Mouse (Mus musculus): Measurements from ENCODE around the gene Trio. TPM values are rescaled to one million over a fixed set of nuclear protein-coding genes. Genes with fewer than 3 reads are reported as not detected.

Trio gene
- polyA plus RNA-seq, 1 experiment from 2014 or later = 45.3 TPM

GRCm38 (mm10) chr15:27943486-27944195, 82.0 kb downstream of the Trio start:
- Histone ChIP-seq H3K4me3 (replicated peaks) (no peak overlapping the region), H3K9ac (no peak overlapping the region), H3K4me1 (peaks cover 55% of the 10 kb centered on the region), H3K27ac (replicated peaks) (no peak overlapping the region), H3K4me2 (replicated peaks) (no peak overlapping the region), H3K9me3 (replicated peaks) (no peaks in the 10 kb centered on the region), H3K27me3 (no peaks in the 10 kb centered on the region), H3K36me3 (no peaks in the 10 kb centered on the region)
- ATAC-seq (ENCODE audit: insufficient number of reproducible peaks, low FRiP score, low TSS enrichment, low read depth) = peak; percentile 56; the same call in 1 of the 2 replicates
- 43% methylated on average over 18 of the region's 18 CpGs for WGBS

- no peaks in the 10 kb centered on the region for H3K27me3 ChIP-seq
- H3K36me3 ChIP-seq = no peaks in the 10 kb centered on the region
- no peak overlapping the region for H3K27ac ChIP-seq (replicated peaks)
- no peak overlapping the region for H3K4me3 ChIP-seq (replicated peaks)
- H3K4me1 ChIP-seq = peaks cover 68% of the 10 kb centered on the region
- no peak overlapping the region for H3K4me2 ChIP-seq (replicated peaks)
- WGBS = 70% methylated on average over 11 of the region's 11 CpGs
- H3K9ac ChIP-seq = no peak overlapping the region
- H3K9me3 ChIP-seq (replicated peaks) = no peaks in the 10 kb centered on the region
- ATAC-seq (ENCODE audit: insufficient number of reproducible peaks, low FRiP score, low TSS enrichment, low read depth) = no peak
These were observed 83.3 kb downstream of the Trio start for GRCm38 (mm10) chr15:27942148-27942847.

- no peaks in the 10 kb centered on the region for H3K36me3 ChIP-seq
- WGBS = 82% methylated on average over 8 of the region's 8 CpGs
These were observed 84.2 kb downstream of the Trio start for GRCm38 (mm10) chr15:27941441-27941840.

GRCm38 (mm10) chr15:27941020-27941419, 84.6 kb downstream of the Trio start:
- no peak for ATAC-seq (ENCODE audit: insufficient number of reproducible peaks, low FRiP score, low TSS enrichment, low read depth)
- Histone ChIP-seq H3K9me3 (replicated peaks) (no peaks in the 10 kb centered on the region), H3K27me3 (no peaks in the 10 kb centered on the region), H3K4me3 (replicated peaks) (no peak overlapping the region), H3K4me1 (peaks cover 81% of the 10 kb centered on the region), H3K4me2 (replicated peaks) (no peak overlapping the region), H3K27ac (replicated peaks) (no peak overlapping the region), H3K9ac (no peak overlapping the region), H3K36me3 (no peaks in the 10 kb centered on the region)
- 83% methylated on average over 8 of the region's 8 CpGs for WGBS

More at GRCm38 (mm10) chr15:27941441-27941840, 84.2 kb downstream of the Trio start:
- H3K27ac ChIP-seq (replicated peaks) = no peak overlapping the region
- H3K4me2 ChIP-seq (replicated peaks) = no peak overlapping the region
- H3K9ac ChIP-seq = no peak overlapping the region
- H3K27me3 ChIP-seq = no peaks in the 10 kb centered on the region
- no peaks in the 10 kb centered on the region for H3K9me3 ChIP-seq (replicated peaks)
- H3K4me3 ChIP-seq (replicated peaks) = no peak overlapping the region
- ATAC-seq (ENCODE audit: insufficient number of reproducible peaks, low FRiP score, low TSS enrichment, low read depth) = no peak
- H3K4me1 ChIP-seq = peaks cover 77% of the 10 kb centered on the region

- ATAC-seq (ENCODE audit: insufficient number of reproducible peaks, low FRiP score, low TSS enrichment, low read depth) = no peak
- Histone ChIP-seq H3K36me3 (no peaks in the 10 kb centered on the region), H3K27me3 (no peaks in the 10 kb centered on the region), H3K9me3 (replicated peaks) (no peaks in the 10 kb centered on the region), H3K4me3 (replicated peaks) (no peak overlapping the region), H3K27ac (replicated peaks) (no peak overlapping the region), H3K4me1 (peaks cover 77% of the 10 kb centered on the region), H3K4me2 (replicated peaks) (no peak overlapping the region), H3K9ac (no peak overlapping the region)
- WGBS = 71% methylated on average over 4 of the region's 4 CpGs
These were observed 85.6 kb downstream of the Trio start for GRCm38 (mm10) chr15:27940032-27940431.

- no peak overlapping the region for H3K4me2 ChIP-seq (replicated peaks)
- H3K9ac ChIP-seq = no peak overlapping the region
- H3K27ac ChIP-seq (replicated peaks) = no peak overlapping the region
- H3K4me3 ChIP-seq (replicated peaks) = no peak overlapping the region
- no peaks in the 10 kb centered on the region for H3K27me3 ChIP-seq
- ATAC-seq (ENCODE audit: insufficient number of reproducible peaks, low FRiP score, low TSS enrichment, low read depth) = no peak
- WGBS = 62% methylated on average over 6 of the region's 6 CpGs
- H3K9me3 ChIP-seq (replicated peaks) = no peaks in the 10 kb centered on the region
- H3K36me3 ChIP-seq = no peaks in the 10 kb centered on the region
- H3K4me1 ChIP-seq = peaks cover 66% of the 10 kb centered on the region
These were observed 86.8 kb downstream of the Trio start for GRCm38 (mm10) chr15:27938886-27939285.

GRCm38 (mm10) chr15:27937861-27938833, 87.5 kb downstream of the Trio start:
- no peak; the same call in 1 of the 2 replicates for ATAC-seq (ENCODE audit: insufficient number of reproducible peaks, low FRiP score, low TSS enrichment, low read depth)
- H3K4me2 ChIP-seq (replicated peaks) = peak overlapping the region; percentile 50
- H3K27ac ChIP-seq (replicated peaks) = peak overlapping the region; percentile 45; the same call in 1 of the 2 replicates
- H3K27me3 ChIP-seq = no peaks in the 10 kb centered on the region
- peaks cover 59% of the 10 kb centered on the region for H3K4me1 ChIP-seq
- no peaks in the 10 kb centered on the region for H3K9me3 ChIP-seq (replicated peaks)
- peak overlapping the region; percentile 31; the same call in 1 of the 2 replicates for H3K9ac ChIP-seq
- no peaks in the 10 kb centered on the region for H3K36me3 ChIP-seq
- H3K4me3 ChIP-seq (replicated peaks) = peak overlapping the region; percentile 26
- WGBS = 19% methylated on average over 24 of the region's 24 CpGs

- ATAC-seq (ENCODE audit: insufficient number of reproducible peaks, low FRiP score, low TSS enrichment, low read depth) = peak; percentile 85
- Histone ChIP-seq H3K4me3 (replicated peaks) (peak overlapping the region; percentile 26), H3K9ac (no peak overlapping the region), H3K36me3 (no peaks in the 10 kb centered on the region), H3K9me3 (replicated peaks) (no peaks in the 10 kb centered on the region), H3K4me1 (peaks cover 53% of the 10 kb centered on the region), H3K4me2 (replicated peaks) (peak overlapping the region; percentile 50), H3K27ac (replicated peaks) (peak overlapping the region; percentile 45), H3K27me3 (no peaks in the 10 kb centered on the region)
- WGBS = 7% methylated on average over 20 of the region's 20 CpGs
These were observed 88.4 kb downstream of the Trio start for GRCm38 (mm10) chr15:27937003-27937860.

- ATAC-seq (ENCODE audit: insufficient number of reproducible peaks, low FRiP score, low TSS enrichment, low read depth) = no peak
- no peaks in the 10 kb centered on the region for H3K27me3 ChIP-seq
- no peak overlapping the region for H3K4me2 ChIP-seq (replicated peaks)
- no peaks in the 10 kb centered on the region for H3K9me3 ChIP-seq (replicated peaks)
- WGBS = 54% methylated on average over 12 of the region's 12 CpGs
- no peak overlapping the region for H3K4me3 ChIP-seq (replicated peaks)
- H3K4me1 ChIP-seq = peaks cover 43% of the 10 kb centered on the region
- no peak overlapping the region for H3K9ac ChIP-seq
- H3K36me3 ChIP-seq = no peaks in the 10 kb centered on the region
- 0 out of 2 replicates have a peak overlapping the region, but pooled peaks have one; percentile 45 for H3K27ac ChIP-seq (replicated peaks)
These were observed 89.6 kb downstream of the Trio start for GRCm38 (mm10) chr15:27935772-27936746.

Measured in embryonic facial prominence, embryonic 15.5 days (tissue).